In genomic region chr17:8143802-8144673, GRCm38 (mm10) we compare ENCODE assay signal across 8 mouse cellular contexts. TPM values are rescaled to one million over a fixed set of nuclear protein-coding genes. Genes with fewer than 3 reads are reported as not detected.
DNase-seq lines count a peak whose midpoint lies in the region; ATAC-seq and TF ChIP-seq lines count a peak whose summit lies in the region.
"Not testable (repeated sequence)": the region's sequence is repeated elsewhere in the genome, so short reads cannot be mapped to it uniquely, and the experiment has no call there.
"Had no signal": no experiment of that assay in that cellular context is flagged by ENCODE, and none has a peak within 500 bp of the region (broad histone marks: within the 10 kb centered on the region; RNA-seq: fewer than 3 reads in every experiment).

No protein-coding gene starts in this region.

- TF ChIP-seq EP300 in lung, postnatal 0 days (IDR thresholded peaks at IDR 0.05), result not testable (repeated sequence)

- H3K9ac ChIP-seq in heart, embryonic 13.5 days, result 0 out of 2 replicates have a peak overlapping the region, but pooled peaks have one; percentile 54
- not testable (repeated sequence) for H3K9ac ChIP-seq in lung, postnatal 0 days (replicated peaks; ENCODE audit: low read depth)

- WGBS in heart, embryonic 13.5 days, result 40% methylated on average over 13 of the region's 14 CpGs
- WGBS in lung, postnatal 0 days, result 15% methylated on average over 11 of the region's 14 CpGs

- not testable (repeated sequence) for H3K36me3 ChIP-seq in heart, embryonic 13.5 days; lung, postnatal 0 days (ENCODE audit: insufficient read depth, low read length)

- H3K27ac ChIP-seq in heart, embryonic 13.5 days (replicated peaks), result peak overlapping the region; percentile 66
- H3K27ac ChIP-seq in lung, postnatal 0 days (ENCODE audit: low read length), result peak overlapping the region; percentile 47; the same call in 1 of the 2 replicates

- not testable (repeated sequence) for H3K4me1 ChIP-seq in heart, embryonic 13.5 days; lung, postnatal 0 days (ENCODE audit: insufficient read depth, low read depth, low read length)

- not testable (repeated sequence) for TF ChIP-seq CTCF in lung, postnatal 0 days (IDR thresholded peaks at IDR 0.05)

- ATAC-seq in heart, embryonic 13.5 days (ENCODE audit: extremely low read depth, insufficient number of reproducible peaks, low FRiP score, low TSS enrichment), result not testable (repeated sequence)
- peak; percentile 6 for ATAC-seq in inflammation-experienced regulatory T-cells, adult 6 months
- peak; percentile 58 for ATAC-seq in lung, postnatal 0 days

- not testable (repeated sequence) for H3K27me3 ChIP-seq in heart, embryonic 13.5 days (replicated peaks); lung, postnatal 0 days (replicated peaks; ENCODE audit: insufficient read depth, low read length)

- not testable (repeated sequence) for H3K9me3 ChIP-seq in heart, embryonic 13.5 days; lung, postnatal 0 days (ENCODE audit: low read length)

- DNase-seq in adrenal gland, adult (ENCODE audit: inconsistent age in 2 of 2, low spot score in 1 of 2), result peak; percentile 59 to 90
- peak; percentile 1 for DNase-seq in fibroblast of lung, adult 2 months (ENCODE audit: low read depth)
- DNase-seq in kidney, postnatal 36 days, result peak; percentile 65 to 83
- peak; percentile 14 for DNase-seq in lung, postnatal 0 days (ENCODE audit: low spot score)
- DNase-seq in naive thymus-derived CD4-positive, alpha-beta T cell, adult 2 months (ENCODE audit: low read depth), result peak; percentile 41

- peak overlapping the region; percentile 37 for H3K4me2 ChIP-seq in heart, embryonic 13.5 days
- H3K4me2 ChIP-seq in lung, postnatal 0 days (replicated peaks; ENCODE audit: low read depth, low read length), result not testable (repeated sequence)

- not testable (repeated sequence) for H3K4me3 ChIP-seq in heart, embryonic 13.5 days; lung, postnatal 0 days (ENCODE audit: low read depth, low read length)

RNA-seq across cellular contexts. Expression of gene Gm49673, which starts 3.5 kb away (rescaled TPM):
- not detected in 2 replicates for polyA plus RNA-seq in heart, embryonic 13.5 days (2015; fragmentation: Nextera tagmentation; extraction: Ambion mirVana)
- under 1 TPM in 1 of 3 experiments, not detected in 2; 0.26 TPM for polyA plus RNA-seq in inflammation-experienced regulatory T-cells, adult 6 months (2017; shearing (Covaris generic))
- 0.13 and 0.50 TPM in 2 replicates for polyA plus RNA-seq in lung, postnatal 0 days (2015; fragmentation: Nextera tagmentation; extraction: Ambion mirVana)
- polyA plus RNA-seq: stomach, postnatal 0 days had no signal

RNA-seq across cellular contexts. Expression of gene Rnaset2a, which starts 3.9 kb away (rescaled TPM):
- 35.4 and 37.6 TPM in 2 replicates for polyA plus RNA-seq in heart, embryonic 13.5 days (2015; fragmentation: Nextera tagmentation; extraction: Ambion mirVana)
- 10 to 100 TPM; 41.7 to 52.1 (median 51.3) TPM for polyA plus RNA-seq in inflammation-experienced regulatory T-cells, adult 6 months (2017; shearing (Covaris generic))
- 79.7 and 80.0 TPM in 2 replicates for polyA plus RNA-seq in lung, postnatal 0 days (2015; fragmentation: Nextera tagmentation; extraction: Ambion mirVana)

RNA-seq across cellular contexts. Expression of gene Fgfr1op, which starts 21.3 kb away (rescaled TPM):
- 18.9 and 19.7 TPM in 2 replicates for polyA plus RNA-seq in heart, embryonic 13.5 days (2015; fragmentation: Nextera tagmentation; extraction: Ambion mirVana)
- polyA plus RNA-seq in inflammation-experienced regulatory T-cells, adult 6 months (2017; shearing (Covaris generic)), result 10 to 100 TPM; 22.8 to 31.0 (median 24.2) TPM
- 17.7 and 18.3 TPM in 2 replicates for polyA plus RNA-seq in lung, postnatal 0 days (2015; fragmentation: Nextera tagmentation; extraction: Ambion mirVana)

Comparison
In these comparisons a context has a peak if more than half of its experiments do, and no peak if none do; other contexts are left out.
1. DNase-seq: peak in every context shown above with its lines; median percentile 74 in adrenal gland, adult; 74 in kidney, postnatal 36 days; 41 in naive thymus-derived CD4-positive, alpha-beta T cell, adult 2 months; 14 in lung, postnatal 0 days; 1 in fibroblast of lung, adult 2 months.